Comparison of ENCODE assay signal across 31 mouse cellular contexts in the genomic region with DNA sequence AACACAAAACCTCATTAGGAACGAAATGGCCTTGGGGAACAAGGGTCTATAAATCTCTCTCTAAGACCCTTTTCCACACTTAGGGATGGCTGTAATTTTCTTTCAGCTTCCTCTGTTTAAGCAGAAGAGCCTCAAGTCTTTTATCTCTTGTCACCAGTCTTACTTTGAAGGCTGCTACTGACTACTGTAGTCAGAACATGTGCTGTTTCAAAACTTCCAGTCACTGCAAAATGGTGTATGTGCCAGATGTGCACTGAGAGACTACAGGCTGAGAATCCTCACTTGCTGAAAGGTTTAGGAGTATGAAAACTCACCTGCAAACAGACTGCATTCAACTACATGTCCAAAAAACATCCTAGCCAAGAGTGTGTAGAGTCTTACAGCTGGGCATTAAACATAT.
DNase-seq lines count a peak whose midpoint lies in the region; ATAC-seq and TF ChIP-seq lines count a peak whose summit lies in the region.
"Had no signal": no experiment of that assay in that cellular context is flagged by ENCODE, and none has a peak within 500 bp of the region (broad histone marks: within the 10 kb centered on the region; RNA-seq: fewer than 3 reads in every experiment).

No protein-coding gene starts in this region.

- no peaks in the 10 kb centered on the region for H3K36me3 ChIP-seq in liver, embryonic 11.5 days (ENCODE audit: control insufficient read depth, insufficient read depth, low read length)
- peaks cover 40% of the 10 kb centered on the region for H3K36me3 ChIP-seq in erythroblast, embryonic 14.5 days (ENCODE audit: control insufficient read depth)
- H3K36me3 ChIP-seq in liver, embryonic 16.5 days (ENCODE audit: control insufficient read depth, insufficient read depth), result no peaks in the 10 kb centered on the region
- no peaks in the 10 kb centered on the region for H3K36me3 ChIP-seq in small intestine, adult 2 months (ENCODE audit: control insufficient read depth, insufficient read depth, low read length)
- H3K36me3 ChIP-seq: embryonic facial prominence, embryonic 13.5 days; hindbrain, embryonic 10.5 days; hindbrain, embryonic 15.5 days; kidney, embryonic 15.5 days; limb, embryonic 12.5 days; midbrain, embryonic 13.5 days; neural tube, embryonic 13.5 days; stomach, embryonic 15.5 days had no signal

- no peak for TF ChIP-seq CTCF in small intestine, adult 2 months (IDR thresholded peaks at IDR 0.05; ENCODE audit: extremely low read depth, insufficient read length, insufficient replicate concordance, low read depth, low read length)

- no peaks in the 10 kb centered on the region for H3K27me3 ChIP-seq in liver, embryonic 11.5 days (replicated peaks; ENCODE audit: control insufficient read depth, insufficient read depth, low read length)
- H3K27me3 ChIP-seq in erythroblast, embryonic 14.5 days (ENCODE audit: control insufficient read depth), result no peaks in the 10 kb centered on the region
- no peaks in the 10 kb centered on the region for H3K27me3 ChIP-seq in liver, embryonic 16.5 days (ENCODE audit: control insufficient read depth, insufficient read depth, low read depth, low read length)
- H3K27me3 ChIP-seq in small intestine, adult 2 months (ENCODE audit: control insufficient read depth, insufficient read depth, low read length), result no peaks in the 10 kb centered on the region
- H3K27me3 ChIP-seq: embryonic facial prominence, embryonic 13.5 days; forebrain, embryonic 13.5 days; hindbrain, embryonic 15.5 days; kidney, embryonic 15.5 days; limb, embryonic 12.5 days; midbrain, embryonic 13.5 days; neural tube, embryonic 13.5 days; stomach, embryonic 15.5 days had no signal

- no peaks in the 10 kb centered on the region for H3K9me3 ChIP-seq in liver, embryonic 11.5 days (ENCODE audit: control insufficient read depth, low read length)
- no peaks in the 10 kb centered on the region for H3K9me3 ChIP-seq in erythroblast, embryonic 14.5 days (ENCODE audit: control insufficient read depth, low read length)
- H3K9me3 ChIP-seq in liver, embryonic 16.5 days (replicated peaks; ENCODE audit: control insufficient read depth, low read length), result no peaks in the 10 kb centered on the region
- H3K9me3 ChIP-seq: embryonic facial prominence, embryonic 13.5 days; forebrain, embryonic 13.5 days; hindbrain, embryonic 10.5 days; hindbrain, embryonic 15.5 days; kidney, embryonic 15.5 days; limb, embryonic 12.5 days; midbrain, embryonic 13.5 days; neural tube, embryonic 13.5 days; stomach, embryonic 15.5 days had no signal

- H3K27ac ChIP-seq in liver, embryonic 11.5 days (ENCODE audit: low read depth, low read length), result peak overlapping the region; percentile 38; the same call in 1 of the 2 replicates
- 0 out of 2 replicates have a peak overlapping the region, but pooled peaks have one; percentile 54 for H3K27ac ChIP-seq in liver, embryonic 16.5 days (ENCODE audit: low read length)
- H3K27ac ChIP-seq in small intestine, adult 2 months (ENCODE audit: insufficient read depth, low read depth, low read length), result peak overlapping the region; percentile 34; the same call in 1 of the 2 replicates
- H3K27ac ChIP-seq: embryonic facial prominence, embryonic 13.5 days; forebrain, embryonic 13.5 days; heart, adult 2 months; hindbrain, embryonic 10.5 days; hindbrain, embryonic 15.5 days; kidney, embryonic 15.5 days; limb, embryonic 12.5 days; midbrain, embryonic 13.5 days; neural tube, embryonic 13.5 days; stomach, embryonic 15.5 days had no signal

- peak; percentile 78 for ATAC-seq in liver, embryonic 11.5 days (replicated peaks; ENCODE audit: low FRiP score)
- ATAC-seq in liver, embryonic 16.5 days (ENCODE audit: low read depth), result peak; percentile 66
- ATAC-seq: forebrain, embryonic 13.5 days; inflammation-experienced regulatory T-cells, adult 6 months; midbrain, embryonic 13.5 days had no signal

- H3K4me3 ChIP-seq in liver, embryonic 11.5 days (ENCODE audit: low read depth, low read length), result no peak overlapping the region
- H3K4me3 ChIP-seq in erythroblast, embryonic 14.5 days (replicated peaks), result peak overlapping the region; percentile 3
- no peak overlapping the region for H3K4me3 ChIP-seq in liver, embryonic 16.5 days (ENCODE audit: low read depth, low read length)
- H3K4me3 ChIP-seq in small intestine, adult 2 months (ENCODE audit: low read depth, low read length), result no peak overlapping the region
- H3K4me3 ChIP-seq: embryonic facial prominence, embryonic 13.5 days; forebrain, embryonic 13.5 days; heart, adult 2 months; hindbrain, embryonic 10.5 days; hindbrain, embryonic 15.5 days; kidney, embryonic 15.5 days; limb, embryonic 12.5 days; midbrain, embryonic 13.5 days; neural tube, embryonic 13.5 days; stomach, embryonic 15.5 days had no signal

- WGBS in liver, embryonic 11.5 days, result 67% methylated on average over 1 of the region's 1 CpGs
- 68% methylated on average over 1 of the region's 1 CpGs for WGBS in liver, embryonic 16.5 days (ENCODE audit: insufficient replicate concordance)
- WGBS in small intestine, adult 2 months, result 89% methylated on average over 1 of the region's 1 CpGs

- H3K9ac ChIP-seq in liver, embryonic 11.5 days (ENCODE audit: low read depth, low read length), result no peak overlapping the region
- no peak overlapping the region for H3K9ac ChIP-seq in liver, embryonic 16.5 days (ENCODE audit: low read depth, low read length)
- H3K9ac ChIP-seq: embryonic facial prominence, embryonic 13.5 days; forebrain, embryonic 13.5 days; hindbrain, embryonic 15.5 days; kidney, embryonic 15.5 days; limb, embryonic 12.5 days; lung, embryonic 14.5 days; midbrain, embryonic 13.5 days; neural tube, embryonic 13.5 days; stomach, embryonic 15.5 days had no signal

- no peak for DNase-seq in liver, embryonic 11.5 days (ENCODE audit: low spot score)
- DNase-seq in liver, result no peak
- no peak for DNase-seq in urinary bladder, postnatal 14 days (ENCODE audit: low spot score)
- DNase-seq in embryo, embryonic 10.5 days (ENCODE audit: low spot score), result no peak
- DNase-seq in cerebellum, adult 9-10 months, result no peak
- DNase-seq: adrenal gland, postnatal 36 days; cerebellum, adult 2 months; cerebellum, postnatal 25 days; embryo, embryonic 11 days; gastrocnemius, postnatal 14 days; heart, adult 2 months; heart, postnatal 14 days; kidney, adult 11 months; kidney, postnatal 25 days; lung, embryonic 14.5 days; lung, postnatal 14 days; right cerebral cortex, postnatal 4 days; thymus, postnatal 14 days had no signal

- H3K4me1 ChIP-seq in liver, embryonic 11.5 days (replicated peaks; ENCODE audit: control insufficient read depth, insufficient read depth, low read length), result peaks cover 26% of the 10 kb centered on the region
- peaks cover 64% of the 10 kb centered on the region for H3K4me1 ChIP-seq in erythroblast, embryonic 14.5 days (ENCODE audit: control insufficient read depth)
- H3K4me1 ChIP-seq in liver, embryonic 16.5 days (ENCODE audit: control insufficient read depth, low read depth, low read length), result peaks cover 33% of the 10 kb centered on the region
- peaks cover 3% of the 10 kb centered on the region; the same call in 1 of the 2 replicates for H3K4me1 ChIP-seq in small intestine, adult 2 months (ENCODE audit: control insufficient read depth, insufficient read depth, insufficient read length, low read length)
- H3K4me1 ChIP-seq: hindbrain, embryonic 15.5 days had no signal

- H3K4me2 ChIP-seq in liver, embryonic 11.5 days, result peak overlapping the region; percentile 41
- H3K4me2 ChIP-seq in liver, embryonic 16.5 days (ENCODE audit: low read depth, low read length), result no peak overlapping the region; the same call in 1 of the 2 replicates
- H3K4me2 ChIP-seq: embryonic facial prominence, embryonic 13.5 days; forebrain, embryonic 13.5 days; hindbrain, embryonic 15.5 days; kidney, embryonic 15.5 days; limb, embryonic 12.5 days; lung, embryonic 14.5 days; midbrain, embryonic 13.5 days; neural tube, embryonic 13.5 days; stomach, embryonic 15.5 days had no signal

- no peak for TF ChIP-seq POLR2A in small intestine, adult 2 months (IDR thresholded peaks at IDR 0.05; ENCODE audit: low read depth, low read length)
